Mouse (Mus musculus): ENCODE measurements at regions not wholly inside any gene's neighbourhood (a gene's known extent, or its start where the extent isn't known, plus 50 kb on each side); places are given as distances from the start of the nearest gene placed in this dataset.
A peak's percentile ranks its signal among the peaks of the same experiment; 100 is the strongest.

GRCm38 (mm10) chr7:130047293-130048034 lies 455.8 kb downstream of the Wdr11 start:
- peaks cover 9% of the 10 kb centered on the region; the same call in 1 of the 2 replicates for H3K4me1 ChIP-seq (replicated peaks; ENCODE audit: control insufficient read depth, insufficient read depth, low read length)
- H3K27ac ChIP-seq (ENCODE audit: low read depth, low read length): no peak overlapping the region
- H3K4me3 ChIP-seq (ENCODE audit: low read depth, low read length): no peak overlapping the region
- no peak overlapping the region for H3K9ac ChIP-seq (ENCODE audit: low read length)
- peaks cover 14% of the 10 kb centered on the region for H3K27me3 ChIP-seq (ENCODE audit: control insufficient read depth, insufficient read depth, low read length)
- 41% methylated on average over 11 of the region's 11 CpGs for WGBS
- no peak for ATAC-seq (replicated peaks; ENCODE audit: low FRiP score)
- DNase-seq (ENCODE audit: low spot score): peak; percentile 23
- no peaks in the 10 kb centered on the region for H3K9me3 ChIP-seq (ENCODE audit: control insufficient read depth, low read length)
- H3K36me3 ChIP-seq (ENCODE audit: control insufficient read depth, insufficient read depth, low read length): no peaks in the 10 kb centered on the region
- H3K4me2 ChIP-seq (ENCODE audit: low read depth, low read length, severe bottlenecking): no peak overlapping the region

- ATAC-seq (replicated peaks; ENCODE audit: low FRiP score) (peak; percentile 65), DNase-seq (ENCODE audit: low spot score) (no peak)
- no peak overlapping the region for H3K4me2 ChIP-seq (ENCODE audit: low read depth, low read length, severe bottlenecking)
- peaks cover 9% of the 10 kb centered on the region; the same call in 1 of the 2 replicates for H3K4me1 ChIP-seq (replicated peaks; ENCODE audit: control insufficient read depth, insufficient read depth, low read length)
- H3K4me3 ChIP-seq (ENCODE audit: low read depth, low read length): no peak overlapping the region
- H3K27me3 ChIP-seq (ENCODE audit: control insufficient read depth, insufficient read depth, low read length): peaks cover 14% of the 10 kb centered on the region
- no peaks in the 10 kb centered on the region for H3K9me3 ChIP-seq (ENCODE audit: control insufficient read depth, low read length)
- WGBS: 6% methylated on average over 6 of the region's 6 CpGs
- no peak overlapping the region for H3K9ac ChIP-seq (ENCODE audit: low read length)
- H3K36me3 ChIP-seq (ENCODE audit: control insufficient read depth, insufficient read depth, low read length): no peaks in the 10 kb centered on the region
- H3K27ac ChIP-seq (ENCODE audit: low read depth, low read length): no peak overlapping the region
Observed at GRCm38 (mm10) chr7:130048106-130048772, 456.6 kb downstream of the Wdr11 start.

- peaks cover 9% of the 10 kb centered on the region; the same call in 1 of the 2 replicates for H3K4me1 ChIP-seq (replicated peaks; ENCODE audit: control insufficient read depth, insufficient read depth, low read length)
- 86% methylated on average over 2 of the region's 2 CpGs for WGBS
- ATAC-seq (replicated peaks; ENCODE audit: low FRiP score): no peak
Observed at GRCm38 (mm10) chr7:130049461-130049860, 457.8 kb downstream of the Wdr11 start.

GRCm38 (mm10) chr7:130050120-130050519 lies 458.5 kb downstream of the Wdr11 start:
- WGBS: 23% methylated on average over 2 of the region's 2 CpGs
- Histone ChIP-seq H3K9ac (ENCODE audit: low read length) (no peak overlapping the region), H3K27ac (ENCODE audit: low read depth, low read length) (no peak overlapping the region), H3K4me3 (ENCODE audit: low read depth, low read length) (no peak overlapping the region), H3K9me3 (ENCODE audit: control insufficient read depth, low read length) (no peaks in the 10 kb centered on the region), H3K36me3 (ENCODE audit: control insufficient read depth, insufficient read depth, low read length) (no peaks in the 10 kb centered on the region), H3K27me3 (ENCODE audit: control insufficient read depth, insufficient read depth, low read length) (peaks cover 12% of the 10 kb centered on the region), H3K4me2 (ENCODE audit: low read depth, low read length, severe bottlenecking) (no peak overlapping the region), H3K4me1 (replicated peaks; ENCODE audit: control insufficient read depth, insufficient read depth, low read length) (peaks cover 9% of the 10 kb centered on the region; the same call in 1 of the 2 replicates)
- DNase-seq (ENCODE audit: low spot score): no peak
- no peak for ATAC-seq (replicated peaks; ENCODE audit: low FRiP score)

More at GRCm38 (mm10) chr7:130049461-130049860, 457.8 kb downstream of the Wdr11 start:
- Histone ChIP-seq H3K4me3 (ENCODE audit: low read depth, low read length) (no peak overlapping the region), H3K27me3 (ENCODE audit: control insufficient read depth, insufficient read depth, low read length) (peaks cover 12% of the 10 kb centered on the region), H3K9ac (ENCODE audit: low read length) (no peak overlapping the region), H3K4me2 (ENCODE audit: low read depth, low read length, severe bottlenecking) (no peak overlapping the region), H3K27ac (ENCODE audit: low read depth, low read length) (no peak overlapping the region), H3K36me3 (ENCODE audit: control insufficient read depth, insufficient read depth, low read length) (no peaks in the 10 kb centered on the region), H3K9me3 (ENCODE audit: control insufficient read depth, low read length) (no peaks in the 10 kb centered on the region)
- DNase-seq (ENCODE audit: low spot score): no peak

- Histone ChIP-seq H3K36me3 (ENCODE audit: control insufficient read depth, insufficient read depth, low read length) (no peaks in the 10 kb centered on the region), H3K9me3 (ENCODE audit: control insufficient read depth, low read length) (no peaks in the 10 kb centered on the region), H3K27ac (ENCODE audit: low read depth, low read length) (no peak overlapping the region), H3K4me3 (ENCODE audit: low read depth, low read length) (no peak overlapping the region), H3K9ac (ENCODE audit: low read length) (no peak overlapping the region), H3K4me1 (replicated peaks; ENCODE audit: control insufficient read depth, insufficient read depth, low read length) (peaks cover 9% of the 10 kb centered on the region; the same call in 1 of the 2 replicates), H3K4me2 (ENCODE audit: low read depth, low read length, severe bottlenecking) (no peak overlapping the region), H3K27me3 (ENCODE audit: control insufficient read depth, insufficient read depth, low read length) (peaks cover 10% of the 10 kb centered on the region)
- DNase-seq (ENCODE audit: low spot score) (no peak), ATAC-seq (replicated peaks; ENCODE audit: low FRiP score) (no peak)
- WGBS: 94% methylated on average over 5 of the region's 5 CpGs
Observed at GRCm38 (mm10) chr7:130052376-130052775, 460.7 kb downstream of the Wdr11 start.

GRCm38 (mm10) chr7:130057708-130058107 lies 462.5 kb downstream of the Ate1 start:
- WGBS: 89% methylated on average over 6 of the region's 6 CpGs
- Histone ChIP-seq H3K9me3 (ENCODE audit: control insufficient read depth, low read length) (no peaks in the 10 kb centered on the region), H3K36me3 (ENCODE audit: control insufficient read depth, insufficient read depth, low read length) (no peaks in the 10 kb centered on the region), H3K27ac (ENCODE audit: low read depth, low read length) (no peak overlapping the region), H3K4me3 (ENCODE audit: low read depth, low read length) (no peak overlapping the region), H3K9ac (ENCODE audit: low read length) (no peak overlapping the region), H3K4me2 (ENCODE audit: low read depth, low read length, severe bottlenecking) (no peak overlapping the region), H3K4me1 (replicated peaks; ENCODE audit: control insufficient read depth, insufficient read depth, low read length) (no peaks in the 10 kb centered on the region), H3K27me3 (ENCODE audit: control insufficient read depth, insufficient read depth, low read length) (no peaks in the 10 kb centered on the region)
- DNase-seq (ENCODE audit: low spot score) (no peak), ATAC-seq (replicated peaks; ENCODE audit: low FRiP score) (no peak)

GRCm38 (mm10) chr7:130058267-130058666 lies 461.9 kb downstream of the Ate1 start:
- WGBS: 84% methylated on average over 12 of the region's 12 CpGs
- H3K36me3 ChIP-seq (ENCODE audit: control insufficient read depth, insufficient read depth, low read length): no peaks in the 10 kb centered on the region
- no peak for DNase-seq (ENCODE audit: low spot score)

GRCm38 (mm10) chr7:130059684-130060607 lies 460.2 kb downstream of the Ate1 start:
- H3K4me3 ChIP-seq (ENCODE audit: low read depth, low read length): no peak overlapping the region
- H3K36me3 ChIP-seq (ENCODE audit: control insufficient read depth, insufficient read depth, low read length): no peaks in the 10 kb centered on the region
- WGBS: 81% methylated on average over 15 of the region's 15 CpGs
- H3K27me3 ChIP-seq (ENCODE audit: control insufficient read depth, insufficient read depth, low read length): no peaks in the 10 kb centered on the region
- H3K9me3 ChIP-seq (ENCODE audit: control insufficient read depth, low read length): no peaks in the 10 kb centered on the region
- H3K4me1 ChIP-seq (replicated peaks; ENCODE audit: control insufficient read depth, insufficient read depth, low read length): no peaks in the 10 kb centered on the region
- H3K4me2 ChIP-seq (ENCODE audit: low read depth, low read length, severe bottlenecking): no peak overlapping the region
- no peak for ATAC-seq (replicated peaks; ENCODE audit: low FRiP score)
- no peak overlapping the region for H3K9ac ChIP-seq (ENCODE audit: low read length)
- H3K27ac ChIP-seq (ENCODE audit: low read depth, low read length): no peak overlapping the region
- DNase-seq (ENCODE audit: low spot score): peak; percentile 47

More at GRCm38 (mm10) chr7:130058267-130058666, 461.9 kb downstream of the Ate1 start:
- no peaks in the 10 kb centered on the region for H3K9me3 ChIP-seq (ENCODE audit: control insufficient read depth, low read length)
- no peaks in the 10 kb centered on the region for H3K4me1 ChIP-seq (replicated peaks; ENCODE audit: control insufficient read depth, insufficient read depth, low read length)
- H3K4me3 ChIP-seq (ENCODE audit: low read depth, low read length): no peak overlapping the region
- H3K9ac ChIP-seq (ENCODE audit: low read length): no peak overlapping the region
- ATAC-seq (replicated peaks; ENCODE audit: low FRiP score): no peak
- no peak overlapping the region for H3K4me2 ChIP-seq (ENCODE audit: low read depth, low read length, severe bottlenecking)
- no peak overlapping the region for H3K27ac ChIP-seq (ENCODE audit: low read depth, low read length)
- no peaks in the 10 kb centered on the region for H3K27me3 ChIP-seq (ENCODE audit: control insufficient read depth, insufficient read depth, low read length)

All from forebrain, embryonic 11.5 days (tissue).